Mouse (Mus musculus) stomach, embryonic 16.5 days (tissue): ENCODE results near the gene Apoc2. TPM values are rescaled to one million over a fixed set of nuclear protein-coding genes. Genes with fewer than 3 reads are reported as not detected.

Experiments used
- ATAC-seq: fragments of 200-750 bp; cut with Nextera tagmentation; 2 replicates; pipeline ENCODE4 v1.8.0; 2017; ENCODE audit warnings: moderate number of reproducible peaks, moderate TSS enrichment; ENCODE audit not compliant: insufficient read depth, low FRiP score
- H3K27ac ChIP-seq: fragments of 300-500 bp; sonication (generic); 2 replicates; pipeline ENCODE4 v1.5.1; 2014; ENCODE audit warnings: low read length
- H3K27me3 ChIP-seq: fragments of 300-500 bp; sonication (generic); 2 replicates; pipeline ENCODE4 v1.6.1; 2014; ENCODE audit warnings: low read length, control low read depth, mixed read lengths; ENCODE audit not compliant: control insufficient read depth, insufficient read depth
- H3K36me3 ChIP-seq: fragments of 300-500 bp; sonication (generic); 2 replicates; pipeline ENCODE4 v1.6.1; 2014; ENCODE audit warnings: low read length; ENCODE audit not compliant: control insufficient read depth, insufficient read depth
- H3K4me1 ChIP-seq: fragments of 300-500 bp; sonication (generic); 2 replicates; pipeline ENCODE4 v1.6.1; 2014; ENCODE audit warnings: low read length, control low read depth, mixed read lengths; ENCODE audit not compliant: control insufficient read depth, insufficient read depth
- H3K4me2 ChIP-seq: fragments of 300-500 bp; sonication (generic); 2 replicates; pipeline ENCODE4 v1.6.1; 2014; ENCODE audit warnings: low read depth, low read length, mixed read lengths
- H3K4me3 ChIP-seq: fragments of 300-500 bp; sonication (generic); replicated peaks from 2 replicates; pipeline ENCODE4 v1.5.1; 2014; ENCODE audit warnings: mild to moderate bottlenecking, low read length
- H3K9ac ChIP-seq: fragments of 300-500 bp; sonication (generic); 2 replicates; pipeline ENCODE4 v1.6.1; 2014; ENCODE audit warnings: low read length
- H3K9me3 ChIP-seq: fragments of 300-500 bp; sonication (generic); replicated peaks from 2 replicates; pipeline ENCODE4 v1.6.1; 2016; ENCODE audit warnings: low read length, control low read depth; ENCODE audit not compliant: control insufficient read depth
- WGBS: fragments of 180-500 bp; shearing (Covaris S2); extraction: QIAGEN DNeasy Blood & Tissue Kit; methylation state at CpG from one replicate; pipeline ENCODE4 v1.1.7; 2014; 5-methylcytosine and 5-hydroxymethylcytosine counted together
- polyA plus RNA-seq: library from polyadenylated mRNA; unstranded; fragments of >200 nt; fragmentation: Nextera tagmentation; extraction: Ambion mirVana; gene quantifications from 2 replicates; pipeline ENCODE4 v1.2.1, GENCODE M21; 2015

Apoc2 gene
- polyA plus RNA-seq, 1 experiment from 2014 or later, result 93.2 TPM

GRCm38 (mm10) chr7:19632275-19632674 is 45.5 kb downstream of the Apoc2 start:
- H3K4me1 ChIP-seq, result no peaks in the 10 kb centered on the region
- ATAC-seq, result no peak
- no peaks in the 10 kb centered on the region for H3K9me3 ChIP-seq
- H3K4me2 ChIP-seq, result no peak overlapping the region
- no peak overlapping the region for H3K4me3 ChIP-seq
- no peak overlapping the region for H3K27ac ChIP-seq
- H3K36me3 ChIP-seq, result peaks cover 19% of the 10 kb centered on the region
- H3K27me3 ChIP-seq, result no peaks in the 10 kb centered on the region
- H3K9ac ChIP-seq, result no peak overlapping the region

- Histone ChIP-seq H3K9ac (peak within 1 kb of the TSS; percentile 71), H3K4me3 (peak within 1 kb of the TSS; percentile 60), H3K36me3 (peaks cover 14% of the 10 kb centered on the region), H3K27me3 (no peaks in the 10 kb centered on the region), H3K4me1 (no peaks in the 10 kb centered on the region), H3K9me3 (no peaks in the 10 kb centered on the region), H3K27ac (peak within 1 kb of the TSS; percentile 91), H3K4me2 (peak within 1 kb of the TSS; percentile 96)
- under 1% methylated on average over 39 of the region's 41 CpGs for WGBS
- ATAC-seq, result peak; percentile 49
Measured at GRCm38 (mm10) chr7:19629361-19629734, 48.4 kb downstream of the Apoc2 start, which contains the start of gene Relb. Gene Relb (minus strand): TSS chr7:19629438.

- Histone ChIP-seq H3K9me3 (no peaks in the 10 kb centered on the region), H3K36me3 (peaks cover 9% of the 10 kb centered on the region), H3K4me3 (peak overlapping the region; percentile 60), H3K27ac (peak overlapping the region; percentile 91), H3K27me3 (no peaks in the 10 kb centered on the region), H3K4me2 (peak overlapping the region; percentile 96), H3K9ac (peak overlapping the region; percentile 71), H3K4me1 (0 out of 2 replicates have a peak, but pooled peaks cover 4% of the 10 kb centered on the region)
- under 1% methylated on average over 57 of the region's 57 CpGs for whole genome bisulfite sequencing
- ATAC-seq, result peak; percentile 92
Measured at GRCm38 (mm10) chr7:19628536-19629360, 49.0 kb downstream of the Apoc2 start.

- Histone ChIP-seq H3K27me3 (no peaks in the 10 kb centered on the region), H3K36me3 (peaks cover 3% of the 10 kb centered on the region; the same call in 1 of the 2 replicates), H3K4me3 (peak overlapping the region; percentile 60), H3K4me1 (peaks cover 7% of the 10 kb centered on the region; the same call in 1 of the 2 replicates), H3K9me3 (no peaks in the 10 kb centered on the region), H3K9ac (peak overlapping the region; percentile 52; the same call in 1 of the 2 replicates), H3K27ac (peak overlapping the region; percentile 91; the same call in 1 of the 2 replicates), H3K4me2 (peak overlapping the region; percentile 96)
- 9% methylated on average over 17 of the region's 17 CpGs for WGBS
- no peak for ATAC-seq
Measured at GRCm38 (mm10) chr7:19628192-19628535, 49.6 kb downstream of the Apoc2 start.

GRCm38 (mm10) chr7:19627721-19628120 is 50.0 kb downstream of the Apoc2 start:
- Histone ChIP-seq H3K9ac (peak overlapping the region; percentile 52; the same call in 1 of the 2 replicates), H3K9me3 (no peaks in the 10 kb centered on the region), H3K36me3 (no peaks in the 10 kb centered on the region), H3K4me2 (peak overlapping the region; percentile 96), H3K27me3 (no peaks in the 10 kb centered on the region), H3K4me1 (peaks cover 8% of the 10 kb centered on the region; the same call in 1 of the 2 replicates), H3K27ac (peak overlapping the region; percentile 91; the same call in 1 of the 2 replicates), H3K4me3 (peak overlapping the region; percentile 60)
- WGBS, result 54% methylated on average over 3 of the region's 3 CpGs
- ATAC-seq, result no peak

- Histone ChIP-seq H3K4me3 (no peak overlapping the region), H3K9ac (no peak overlapping the region; the same call in 1 of the 2 replicates), H3K27me3 (no peaks in the 10 kb centered on the region), H3K27ac (no peak overlapping the region; the same call in 1 of the 2 replicates), H3K36me3 (no peaks in the 10 kb centered on the region), H3K9me3 (no peaks in the 10 kb centered on the region), H3K4me2 (no peak overlapping the region), H3K4me1 (peaks cover 14% of the 10 kb centered on the region)
- WGBS, result 61% methylated on average over 2 of the region's 2 CpGs
- no peak for ATAC-seq
Measured at GRCm38 (mm10) chr7:19623433-19623832, 54.3 kb downstream of the Apoc2 start.

GRCm38 (mm10) chr7:19622241-19622640 is 55.5 kb downstream of the Apoc2 start:
- 32% methylated on average over 6 of the region's 6 CpGs for WGBS
- H3K4me3 ChIP-seq, result no peak overlapping the region
- no peaks in the 10 kb centered on the region for H3K9me3 ChIP-seq
- H3K4me2 ChIP-seq, result no peak overlapping the region
- H3K27ac ChIP-seq, result no peak overlapping the region
- H3K4me1 ChIP-seq, result peaks cover 14% of the 10 kb centered on the region
- H3K36me3 ChIP-seq, result no peaks in the 10 kb centered on the region
- no peaks in the 10 kb centered on the region for H3K27me3 ChIP-seq
- ATAC-seq, result no peak
- no peak overlapping the region; the same call in 1 of the 2 replicates for H3K9ac ChIP-seq

Other genes with a start within 250 kb of the Apoc2 start
- gene Mark4, start 219.1 kb downstream of the Apoc2 start, polyA plus RNA-seq, result 4.3 and 5.9 TPM in 2 replicates
- 0.71 and 0.85 TPM in 2 replicates for gene Exoc3l2, start 214.6 kb downstream of the Apoc2 start, polyA plus RNA-seq
- 1.4 and 1.5 TPM in 2 replicates for gene Bloc1s3, start 169.6 kb downstream of the Apoc2 start, polyA plus RNA-seq
- gene Trappc6a, start 169.5 kb downstream of the Apoc2 start, polyA plus RNA-seq, result 101 and 102 TPM in 2 replicates
- 1.8 and 3.3 TPM in 2 replicates for gene Nkpd1, start 160.1 kb downstream of the Apoc2 start, polyA plus RNA-seq
- gene Ppp1r37, start 114.9 kb downstream of the Apoc2 start, polyA plus RNA-seq, result 19.1 and 20.4 TPM in 2 replicates
- gene Zfp296, start 100.7 kb downstream of the Apoc2 start, polyA plus RNA-seq, result 2.8 and 3.7 TPM in 2 replicates
- 141 and 153 TPM in 2 replicates for gene Gemin7, start 100.3 kb downstream of the Apoc2 start, polyA plus RNA-seq
- 28.6 and 35.2 TPM in 2 replicates for gene Clasrp, start 73.5 kb downstream of the Apoc2 start, polyA plus RNA-seq
- 9.0 and 11.3 TPM in 2 replicates for gene Relb, start 48.5 kb downstream of the Apoc2 start, polyA plus RNA-seq
- 58.2 and 59.4 TPM in 2 replicates for gene Clptm1, start 12.9 kb downstream of the Apoc2 start, polyA plus RNA-seq
- 1.2 and 7.2 TPM in 2 replicates for gene Gm44805, start 3.5 kb upstream of the Apoc2 start, polyA plus RNA-seq
- gene Apoc4, start 3.5 kb upstream of the Apoc2 start, polyA plus RNA-seq, result 11.4 and 16.8 TPM in 2 replicates
- 38.3 and 53.4 TPM in 2 replicates for gene Apoc1, start 14.7 kb upstream of the Apoc2 start, polyA plus RNA-seq
- gene Apoe, start 21.2 kb upstream of the Apoc2 start, polyA plus RNA-seq, result 385 and 438 TPM in 2 replicates
- 65.2 and 81.8 TPM in 2 replicates for gene Tomm40, start 37.5 kb upstream of the Apoc2 start, polyA plus RNA-seq
- 98.6 and 104 TPM in 2 replicates for gene Nectin2, start 72.5 kb upstream of the Apoc2 start, polyA plus RNA-seq
- 118 and 122 TPM in 2 replicates for gene Bcam, start 93.1 kb upstream of the Apoc2 start, polyA plus RNA-seq
- 31.2 and 32.9 TPM in 2 replicates for gene Cblc, start 118.9 kb upstream of the Apoc2 start, polyA plus RNA-seq
- gene Bcl3, start 144.8 kb upstream of the Apoc2 start, polyA plus RNA-seq, result 9.2 TPM in 2 replicates
- 0.31 and 0.36 TPM in 2 replicates for gene Gm19345, start 174.1 kb upstream of the Apoc2 start, polyA plus RNA-seq
- not detected in 2 replicates for gene Ceacam16, start 183.4 kb upstream of the Apoc2 start, polyA plus RNA-seq
- gene Ceacam19, start 210.0 kb upstream of the Apoc2 start, polyA plus RNA-seq, result 3.2 and 4.8 TPM in 2 replicates
- gene Pvr, start 243.2 kb upstream of the Apoc2 start, polyA plus RNA-seq, result 13.3 and 15.8 TPM in 2 replicates